Mouse (Mus musculus): ENCODE results near the gene Ubr3. TPM values are rescaled to one million over a fixed set of nuclear protein-coding genes. Genes with fewer than 3 reads are reported as not detected.
"Not testable (repeated sequence)": the region's sequence is repeated elsewhere in the genome, so short reads cannot be mapped to it uniquely, and the experiment has no call there.

Ubr3 gene
- total RNA-seq, 1 experiment = 64.3 TPM

DNA sequence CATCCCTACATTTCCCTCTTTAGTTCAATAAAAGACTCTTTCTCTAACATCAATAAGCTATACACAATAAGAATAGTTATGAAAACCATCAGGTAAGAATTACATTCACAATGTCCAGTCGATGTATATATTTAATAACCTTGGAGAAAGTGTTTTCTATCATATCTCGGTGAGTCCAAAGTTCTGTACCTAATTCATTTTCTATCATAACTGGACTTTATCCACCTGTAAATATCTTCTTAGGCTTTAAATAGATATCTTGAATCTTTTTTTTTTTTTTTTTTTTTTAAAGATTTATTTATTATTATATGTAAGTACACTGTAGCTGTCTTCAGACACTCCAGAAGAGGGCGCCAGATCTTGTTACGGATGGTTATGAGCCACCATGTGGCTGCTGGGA lies 10.3 kb downstream of the Ubr3 start:
- H3K9me3 ChIP-seq (ENCODE audit: control insufficient read depth, insufficient read depth, low read depth, low read length); H3K4me3 ChIP-seq (ENCODE audit: insufficient read depth in 1 of 2, low read depth in 1 of 2, low read length in 2 of 2, poor library complexity in 1 of 2, severe bottlenecking in 1 of 2); H3K27ac ChIP-seq (ENCODE audit: insufficient read depth, low read depth, low read length, poor library complexity, severe bottlenecking); DNase-seq (ENCODE audit: low read depth, low spot score); H3K4me1 ChIP-seq (ENCODE audit: control insufficient read depth in 2 of 2, insufficient read depth in 2 of 2, low read length in 2 of 2, poor library complexity in 1 of 2); H3K9ac ChIP-seq (ENCODE audit: insufficient read depth, low read depth, low read length, poor library complexity, severe bottlenecking); in situ Hi-C loops (cut with MboI; ENCODE audit: low sequenced_read_pairs in 2 of 2, unreplicated experiment in 2 of 2); H3K36me3 ChIP-seq (ENCODE audit: control insufficient read depth, insufficient read depth, low read length, poor library complexity, severe bottlenecking): not testable (repeated sequence)
- peak; percentile 55; the same call in 1 of the 2 replicates for TF ChIP-seq ZNF384 (IDR thresholded peaks at IDR 0.05; ENCODE audit: low read depth, low read length)

DNA sequence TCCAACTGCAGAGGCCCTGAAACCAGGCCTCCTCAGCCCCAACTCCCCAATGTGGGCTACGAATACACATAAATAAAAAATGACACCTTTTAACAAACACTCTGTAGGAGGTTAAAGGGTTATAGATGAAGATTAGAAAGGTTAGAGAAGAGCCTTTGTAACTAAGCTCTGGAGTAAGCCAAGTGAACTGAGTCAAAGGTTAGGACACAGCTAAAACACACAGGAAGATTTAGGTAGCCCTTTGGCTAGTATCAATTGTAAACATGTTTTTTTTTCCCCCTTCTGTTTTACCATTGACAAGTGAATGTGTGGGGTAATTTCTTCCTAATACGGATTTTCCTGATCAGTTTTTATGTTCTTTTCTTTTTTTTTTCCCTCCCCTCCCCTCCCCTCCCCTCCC lies 15.8 kb downstream of the Ubr3 start:
- in situ Hi-C loops (cut with MboI; ENCODE audit: low sequenced_read_pairs in 2 of 2, unreplicated experiment in 2 of 2) = no loop called here
- H3K9ac ChIP-seq (ENCODE audit: insufficient read depth, low read depth, low read length, poor library complexity, severe bottlenecking) = no peak overlapping the region
- TF ChIP-seq CHD2 (IDR thresholded peaks at IDR 0.05; ENCODE audit: low read depth, low read length) = no peak
- no peak for TF ChIP-seq HCFC1 (IDR thresholded peaks at IDR 0.05; ENCODE audit: borderline replicate concordance, insufficient read depth, low read length)
- TF ChIP-seq ZNF384 (IDR thresholded peaks at IDR 0.05; ENCODE audit: low read depth, low read length) = no peak
- TF ChIP-seq MAFK (IDR thresholded peaks at IDR 0.05; ENCODE audit: insufficient read depth, low read depth, low read length) = no peak
- TF ChIP-seq ZC3H11A (IDR thresholded peaks at IDR 0.05; ENCODE audit: borderline replicate concordance, low read depth, low read length) = no peak
- H3K4me3 ChIP-seq (ENCODE audit: insufficient read depth in 1 of 2, low read depth in 1 of 2, low read length in 2 of 2, poor library complexity in 1 of 2, severe bottlenecking in 1 of 2) = no peak overlapping the region
- no peaks in the 10 kb centered on the region for H3K9me3 ChIP-seq (ENCODE audit: control insufficient read depth, insufficient read depth, low read depth, low read length)
- H3K36me3 ChIP-seq (ENCODE audit: control insufficient read depth, insufficient read depth, low read length, poor library complexity, severe bottlenecking) = peaks cover 2% of the 10 kb centered on the region
- no peaks in the 10 kb centered on the region; a peak in 1 of 4 replicates for H3K4me1 ChIP-seq (ENCODE audit: control insufficient read depth in 2 of 2, insufficient read depth in 2 of 2, low read length in 2 of 2, poor library complexity in 1 of 2)
- H3K27ac ChIP-seq (ENCODE audit: insufficient read depth, low read depth, low read length, poor library complexity, severe bottlenecking) = peak overlapping the region; percentile 50; the same call in 1 of the 2 replicates
- no peak for DNase-seq (ENCODE audit: low read depth, low spot score)

DNA sequence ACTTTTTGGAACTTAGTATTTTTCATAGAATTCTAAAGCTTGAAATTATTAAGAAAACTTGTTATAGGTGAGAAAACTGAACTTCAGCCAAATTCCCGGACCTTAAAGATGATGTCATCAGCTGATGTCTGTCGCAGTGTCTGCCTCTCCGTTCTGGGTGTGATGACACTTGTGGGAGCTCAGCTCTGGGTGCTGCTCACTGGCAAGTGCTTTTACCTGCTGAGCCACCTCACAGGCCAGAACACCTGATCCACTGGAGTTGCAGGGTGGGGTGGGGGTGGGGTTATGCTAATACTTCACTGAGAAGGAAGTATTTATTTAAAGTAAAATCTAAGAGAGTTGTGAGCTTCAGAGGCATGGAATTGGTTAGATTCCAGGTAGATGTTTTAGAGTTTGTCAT lies 20.3 kb downstream of the Ubr3 start:
- no peaks in the 10 kb centered on the region; a peak in 1 of 4 replicates for H3K4me1 ChIP-seq (ENCODE audit: control insufficient read depth in 2 of 2, insufficient read depth in 2 of 2, low read length in 2 of 2, poor library complexity in 1 of 2)
- in situ Hi-C loops (cut with MboI; ENCODE audit: low sequenced_read_pairs in 2 of 2, unreplicated experiment in 2 of 2) = no loop called here
- DNase-seq (ENCODE audit: low read depth, low spot score) = no peak
- H3K9me3 ChIP-seq (ENCODE audit: control insufficient read depth, insufficient read depth, low read depth, low read length) = no peaks in the 10 kb centered on the region
- H3K9ac ChIP-seq (ENCODE audit: insufficient read depth, low read depth, low read length, poor library complexity, severe bottlenecking) = no peak overlapping the region
- H3K27ac ChIP-seq (ENCODE audit: insufficient read depth, low read depth, low read length, poor library complexity, severe bottlenecking) = no peak overlapping the region
- H3K4me3 ChIP-seq (ENCODE audit: insufficient read depth in 1 of 2, low read depth in 1 of 2, low read length in 2 of 2, poor library complexity in 1 of 2, severe bottlenecking in 1 of 2) = no peak overlapping the region
- peaks cover 4% of the 10 kb centered on the region for H3K36me3 ChIP-seq (ENCODE audit: control insufficient read depth, insufficient read depth, low read length, poor library complexity, severe bottlenecking)
- TF ChIP-seq CHD2 (IDR thresholded peaks at IDR 0.05; ENCODE audit: low read depth, low read length) (no peak), MAFK (IDR thresholded peaks at IDR 0.05; ENCODE audit: insufficient read depth, low read depth, low read length) (no peak), ZC3H11A (IDR thresholded peaks at IDR 0.05; ENCODE audit: borderline replicate concordance, low read depth, low read length) (no peak), HCFC1 (IDR thresholded peaks at IDR 0.05; ENCODE audit: borderline replicate concordance, insufficient read depth, low read length) (no peak), ZNF384 (IDR thresholded peaks at IDR 0.05; ENCODE audit: low read depth, low read length) (no peak)

DNA sequence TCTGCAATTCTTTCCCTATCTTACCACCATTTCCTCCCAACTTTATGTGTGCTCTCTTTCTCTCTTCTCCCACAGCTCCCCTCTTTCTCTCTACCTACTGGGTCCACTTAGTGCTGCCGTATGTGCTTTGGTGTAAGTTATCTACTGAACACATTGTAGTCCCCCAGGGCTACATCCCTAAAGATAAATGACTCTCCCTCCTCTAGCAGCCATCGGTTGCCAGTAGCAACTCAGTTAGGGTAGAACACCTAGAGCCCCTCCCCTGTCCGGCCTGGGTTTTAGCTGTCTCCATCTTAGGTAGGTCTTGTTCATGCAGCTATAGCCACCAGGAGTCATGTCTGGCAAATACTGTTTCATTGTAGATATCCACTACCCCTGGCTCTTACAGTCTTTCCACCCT lies 27.9 kb downstream of the Ubr3 start:
- Histone ChIP-seq H3K4me1 (ENCODE audit: control insufficient read depth in 2 of 2, insufficient read depth in 2 of 2, low read length in 2 of 2, poor library complexity in 1 of 2) (no peaks in the 10 kb centered on the region), H3K4me3 (ENCODE audit: insufficient read depth in 1 of 2, low read depth in 1 of 2, low read length in 2 of 2, poor library complexity in 1 of 2, severe bottlenecking in 1 of 2) (no peak overlapping the region), H3K9ac (ENCODE audit: insufficient read depth, low read depth, low read length, poor library complexity, severe bottlenecking) (no peak overlapping the region), H3K27ac (ENCODE audit: insufficient read depth, low read depth, low read length, poor library complexity, severe bottlenecking) (no peak overlapping the region), H3K36me3 (ENCODE audit: control insufficient read depth, insufficient read depth, low read length, poor library complexity, severe bottlenecking) (no peaks in the 10 kb centered on the region), H3K9me3 (ENCODE audit: control insufficient read depth, insufficient read depth, low read depth, low read length) (no peaks in the 10 kb centered on the region)
- TF ChIP-seq HCFC1 (IDR thresholded peaks at IDR 0.05; ENCODE audit: borderline replicate concordance, insufficient read depth, low read length) = no peak
- no peak for DNase-seq (ENCODE audit: low read depth, low spot score)
- in situ Hi-C loops (cut with MboI; ENCODE audit: low sequenced_read_pairs in 2 of 2, unreplicated experiment in 2 of 2) = no loop called here

DNA sequence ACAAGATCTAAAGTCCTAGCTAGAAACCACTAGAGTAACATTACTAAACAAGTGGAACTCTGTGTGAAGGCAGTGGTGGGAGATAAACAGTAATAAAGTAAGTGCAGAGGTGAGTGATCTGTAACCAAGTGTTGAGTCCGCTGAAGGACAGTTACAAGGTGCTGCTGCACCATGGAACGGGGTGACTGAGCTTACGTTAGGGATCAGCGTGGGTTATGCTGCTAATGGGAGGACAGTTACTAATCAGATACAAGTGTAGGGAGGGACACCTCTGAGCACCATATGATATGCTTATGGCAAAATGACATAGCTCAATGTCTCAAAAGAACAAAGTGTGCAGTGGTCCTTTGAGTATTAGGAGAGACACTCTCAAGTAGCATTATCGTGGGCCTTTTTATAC lies 39.3 kb downstream of the Ubr3 start:
- Histone ChIP-seq H3K36me3 (ENCODE audit: control insufficient read depth, insufficient read depth, low read length, poor library complexity, severe bottlenecking) (no peaks in the 10 kb centered on the region; the same call in 1 of the 2 replicates), H3K4me3 (ENCODE audit: insufficient read depth in 1 of 2, low read depth in 1 of 2, low read length in 2 of 2, poor library complexity in 1 of 2, severe bottlenecking in 1 of 2) (no peak overlapping the region), H3K9me3 (ENCODE audit: control insufficient read depth, insufficient read depth, low read depth, low read length) (no peaks in the 10 kb centered on the region), H3K4me1 (ENCODE audit: control insufficient read depth in 2 of 2, insufficient read depth in 2 of 2, low read length in 2 of 2, poor library complexity in 1 of 2) (no peaks in the 10 kb centered on the region), H3K9ac (ENCODE audit: insufficient read depth, low read depth, low read length, poor library complexity, severe bottlenecking) (no peak overlapping the region), H3K27ac (ENCODE audit: insufficient read depth, low read depth, low read length, poor library complexity, severe bottlenecking) (no peak overlapping the region)
- in situ Hi-C loops (cut with MboI; ENCODE audit: low sequenced_read_pairs in 2 of 2, unreplicated experiment in 2 of 2) = no loop called here
- TF ChIP-seq ZC3H11A (IDR thresholded peaks at IDR 0.05; ENCODE audit: borderline replicate concordance, low read depth, low read length) = no peak
- no peak for TF ChIP-seq MAFK (IDR thresholded peaks at IDR 0.05; ENCODE audit: insufficient read depth, low read depth, low read length)
- no peak for TF ChIP-seq ZNF384 (IDR thresholded peaks at IDR 0.05; ENCODE audit: low read depth, low read length)
- no peak for TF ChIP-seq HCFC1 (IDR thresholded peaks at IDR 0.05; ENCODE audit: borderline replicate concordance, insufficient read depth, low read length)
- TF ChIP-seq CHD2 (IDR thresholded peaks at IDR 0.05; ENCODE audit: low read depth, low read length) = no peak
- no peak for DNase-seq (ENCODE audit: low read depth, low spot score)
